Mouse (Mus musculus) limb, embryonic 14.5 days (tissue): Measurements from ENCODE around the gene Cdk18. TPM values are rescaled to one million over a fixed set of nuclear protein-coding genes. Genes with fewer than 3 reads are reported as not detected.

ENCODE experiments used
- ATAC-seq: fragments of 200-750 bp; cut with Nextera tagmentation; 2 replicates; pipeline ENCODE4 v1.8.0; 2017; ENCODE audit warnings: low read depth, moderate number of reproducible peaks, moderate TSS enrichment; ENCODE audit not compliant: low FRiP score
- DNase-seq: peaks from one replicate; pipeline ENCODE4 v3.0.0-alpha.2; 2015; ENCODE audit warnings: low spot score
- H3K27ac ChIP-seq: fragments of 300-500 bp; sonication (generic); replicated peaks from 2 replicates; pipeline ENCODE4 v1.5.1; 2014; ENCODE audit warnings: low read depth, mild to moderate bottlenecking, low read length, moderate library complexity, mixed read lengths
- H3K27me3 ChIP-seq: fragments of 300-500 bp; sonication (generic); 2 replicates; pipeline ENCODE4 v1.6.1; 2014; ENCODE audit warnings: low read length, mixed read lengths; ENCODE audit not compliant: control insufficient read depth, insufficient read depth
- H3K36me3 ChIP-seq: fragments of 300-500 bp; sonication (generic); 2 replicates; pipeline ENCODE4 v1.6.1; 2014; ENCODE audit warnings: mild to moderate bottlenecking, low read length, moderate library complexity, mixed read lengths; ENCODE audit not compliant: control insufficient read depth, insufficient read depth
- H3K4me1 ChIP-seq: fragments of 300-500 bp; sonication (generic); 2 replicates; pipeline ENCODE4 v1.6.1; 2014; ENCODE audit warnings: antibody characterized with exemption, low read length, mixed read lengths; ENCODE audit not compliant: control insufficient read depth, insufficient read depth
- H3K4me2 ChIP-seq: fragments of 300-500 bp; sonication (generic); replicated peaks from 2 replicates; pipeline ENCODE4 v1.6.1; 2014; ENCODE audit warnings: low read depth, mild to moderate bottlenecking, low read length, moderate library complexity; ENCODE audit not compliant: severe bottlenecking
- H3K4me3 ChIP-seq: fragments of 300-500 bp; sonication (generic); replicated peaks from 2 replicates; pipeline ENCODE4 v1.5.1; 2014; ENCODE audit warnings: low read length
- H3K9ac ChIP-seq: fragments of 300-500 bp; sonication (generic); 2 replicates; pipeline ENCODE4 v1.6.1; 2014; ENCODE audit warnings: mild to moderate bottlenecking, low read depth, low read length, moderate library complexity; ENCODE audit not compliant: severe bottlenecking
- H3K9me3 ChIP-seq: fragments of 300-500 bp; sonication (generic); 2 replicates; pipeline ENCODE4 v1.6.1; 2016; ENCODE audit warnings: low read length; ENCODE audit not compliant: control insufficient read depth
- POLR2A ChIP-seq: fragments of 200-500 bp; IDR thresholded peaks from 2 replicates; pipeline ENCODE4 v1.8.0; 2012; ENCODE audit warnings: inconsistent platforms, mild to moderate bottlenecking, moderate library complexity, borderline replicate concordance; ENCODE audit not compliant: insufficient read depth, insufficient read length; ENCODE audit errors: extremely low read depth
- WGBS: fragments of 180-500 bp; shearing (Covaris S2); extraction: QIAGEN DNeasy Blood & Tissue Kit; methylation state at CpG from one replicate; pipeline ENCODE4 v1.1.7; 2014; 5-methylcytosine and 5-hydroxymethylcytosine counted together
- polyA plus RNA-seq, 2 experiments: library from polyadenylated mRNA; depleted of rRNA in 1 of 2; stranded (reverse) in 1 of 2; unstranded in 1 of 2; fragments of >200 nt; fragmentation: Nextera tagmentation in 1 of 2; extraction: Ambion mirVana in 1 of 2; gene quantifications; 2 replicates each; pipeline versions ENCODE4 v1.2.1 to v1.2.3; 2012 to 2014

Gene Cdk18
- polyA plus RNA-seq (2012; rRNA removed) (8.5 and 9.2 TPM in 2 replicates), polyA plus RNA-seq (2014; fragmentation: Nextera tagmentation; extraction: Ambion mirVana) (2.5 and 3.7 TPM in 2 replicates)

DNA sequence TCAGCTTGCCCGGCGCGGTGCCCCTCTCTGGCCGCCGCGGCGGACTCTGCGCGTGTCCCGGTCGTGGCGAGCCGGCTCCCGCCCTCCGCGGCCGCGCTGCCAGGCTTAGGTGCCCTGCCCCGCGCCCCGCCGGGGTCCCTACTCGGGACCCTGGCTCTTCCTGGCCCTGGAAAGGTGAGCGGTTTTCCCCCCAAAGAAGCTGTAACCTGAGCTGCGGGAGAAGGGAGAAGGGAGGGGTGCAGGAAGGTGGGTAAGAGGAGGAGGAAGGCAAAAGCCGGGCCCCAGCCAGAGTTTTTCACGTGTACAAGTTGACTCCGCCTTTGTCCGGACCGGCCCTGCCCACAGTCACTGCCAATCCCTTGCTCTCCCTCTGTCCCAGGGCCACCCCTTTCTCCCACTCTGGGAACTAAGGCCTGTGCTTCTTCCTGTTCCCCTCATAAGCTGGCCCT lies at the start of gene Cdk18:
Gene Cdk18 (minus strand): TSS at position 269 of the 449 bp plus-strand sequence.
- H3K9me3 ChIP-seq = no peaks in the 10 kb centered on the region
- H3K4me2 ChIP-seq = peak within 1 kb of the TSS; percentile 98
- peak; percentile 62 for DNase-seq
- peak within 1 kb of the TSS; percentile 67 for H3K4me3 ChIP-seq
- peak; percentile 86 for ATAC-seq
- H3K27me3 ChIP-seq = no peaks in the 10 kb centered on the region
- peak within 1 kb of the TSS; percentile 68 for H3K9ac ChIP-seq
- no peaks in the 10 kb centered on the region for H3K36me3 ChIP-seq
- under 1% methylated on average over 28 of the region's 30 CpGs for WGBS
- no peak within 1 kb of the TSS for H3K27ac ChIP-seq
- peaks cover 6% of the 10 kb centered on the region for H3K4me1 ChIP-seq
- TF ChIP-seq POLR2A = no peak

DNA sequence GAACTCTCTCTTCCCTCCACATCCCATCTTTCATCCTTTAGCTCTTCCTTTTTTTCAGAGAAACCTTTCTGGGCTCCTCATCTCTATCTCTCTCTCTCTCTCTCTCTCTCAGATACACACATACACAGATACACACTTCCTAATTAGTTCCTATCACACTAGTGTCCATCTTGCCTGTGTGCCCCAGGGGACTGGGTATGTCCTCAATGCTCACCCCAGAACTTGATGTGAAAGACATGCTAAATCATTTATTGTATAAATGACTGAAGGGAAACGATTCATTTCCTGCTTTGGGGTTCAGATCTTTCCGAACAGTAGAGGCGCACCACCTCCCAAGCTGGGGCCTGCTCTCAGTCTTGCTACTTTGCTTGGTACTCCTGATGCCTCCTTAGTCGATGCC lies 49.7 kb upstream of the Cdk18 start:
- peaks cover 43% of the 10 kb centered on the region for H3K27me3 ChIP-seq

DNA sequence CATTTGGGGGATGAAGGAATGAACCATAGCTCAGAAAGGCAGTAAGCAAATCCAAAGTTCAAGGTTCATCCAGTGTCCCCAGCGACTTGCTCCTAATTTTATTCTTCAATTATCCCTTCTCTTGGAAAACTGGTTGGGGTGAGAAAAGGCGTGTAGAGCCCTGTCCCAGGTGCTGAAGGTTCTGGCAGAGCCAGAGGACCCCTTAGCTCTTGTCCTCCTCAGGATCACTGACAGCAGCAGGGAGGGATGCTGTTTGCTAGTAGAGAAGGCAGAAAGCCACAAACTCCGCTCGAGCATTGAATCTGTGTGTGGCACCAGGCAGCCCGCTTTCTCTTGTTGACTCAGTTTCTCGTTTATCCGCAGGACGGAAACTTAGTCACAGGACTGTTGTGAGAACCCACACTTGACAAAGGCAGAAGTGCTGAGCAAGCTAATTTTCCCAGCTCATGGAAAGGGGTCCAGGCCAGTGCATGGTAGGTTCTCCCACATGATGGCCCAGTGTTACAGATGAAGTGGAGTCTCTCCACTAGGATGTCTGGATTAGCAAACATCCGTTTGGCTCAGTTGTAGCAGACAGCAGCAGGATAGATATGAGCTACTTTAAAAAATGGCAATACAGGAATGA lies 49.1 kb upstream of the Cdk18 start:
- TF ChIP-seq POLR2A = no peak
- Histone ChIP-seq H3K9ac (no peak overlapping the region), H3K9me3 (no peaks in the 10 kb centered on the region), H3K4me3 (no peak overlapping the region), H3K27me3 (peaks cover 43% of the 10 kb centered on the region), H3K36me3 (no peaks in the 10 kb centered on the region), H3K4me2 (no peak overlapping the region), H3K27ac (no peak overlapping the region), H3K4me1 (peaks cover 12% of the 10 kb centered on the region)
- ATAC-seq = no peak
- 29% methylated on average over 9 of the region's 9 CpGs for WGBS
- DNase-seq = peak; percentile 49

More for the DNA sequence above, 49.7 kb upstream of the Cdk18 start:
- DNase-seq (no peak), ATAC-seq (no peak)
- 47% methylated on average over 4 of the region's 4 CpGs for WGBS
- no peak overlapping the region for H3K27ac ChIP-seq
- no peaks in the 10 kb centered on the region for H3K9me3 ChIP-seq
- H3K4me2 ChIP-seq = no peak overlapping the region
- no peak for TF ChIP-seq POLR2A
- H3K9ac ChIP-seq = no peak overlapping the region
- peaks cover 12% of the 10 kb centered on the region for H3K4me1 ChIP-seq
- no peaks in the 10 kb centered on the region for H3K36me3 ChIP-seq
- H3K4me3 ChIP-seq = no peak overlapping the region

DNA sequence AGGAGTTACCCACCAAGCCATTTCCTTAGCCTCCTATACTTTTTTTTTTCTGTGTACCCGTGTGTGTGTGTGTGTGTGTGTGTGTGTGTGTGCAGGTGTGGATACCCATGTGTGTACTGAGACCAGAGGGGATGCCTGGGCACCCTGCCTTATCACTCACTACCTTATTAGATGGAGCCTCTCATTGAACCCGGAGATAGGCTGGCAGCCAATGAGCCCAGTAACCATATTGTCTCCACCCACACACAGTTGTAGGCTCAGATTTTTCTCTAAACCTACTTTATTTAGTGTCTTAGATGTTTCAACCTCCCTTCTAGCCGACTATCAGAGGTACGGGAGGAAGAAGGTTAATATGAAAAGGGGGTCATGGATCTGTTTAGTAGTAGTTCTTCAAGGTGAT lies 46.8 kb upstream of the Cdk18 start:
- ATAC-seq (no peak), DNase-seq (no peak)
- Histone ChIP-seq H3K4me3 (no peak overlapping the region), H3K9me3 (no peaks in the 10 kb centered on the region), H3K27me3 (peaks cover 27% of the 10 kb centered on the region), H3K36me3 (no peaks in the 10 kb centered on the region), H3K4me2 (no peak overlapping the region), H3K27ac (no peak overlapping the region), H3K4me1 (peaks cover 6% of the 10 kb centered on the region; the same call in 1 of the 2 replicates), H3K9ac (no peak overlapping the region)
- 80% methylated on average over 4 of the region's 4 CpGs for WGBS
- TF ChIP-seq POLR2A = no peak

DNA sequence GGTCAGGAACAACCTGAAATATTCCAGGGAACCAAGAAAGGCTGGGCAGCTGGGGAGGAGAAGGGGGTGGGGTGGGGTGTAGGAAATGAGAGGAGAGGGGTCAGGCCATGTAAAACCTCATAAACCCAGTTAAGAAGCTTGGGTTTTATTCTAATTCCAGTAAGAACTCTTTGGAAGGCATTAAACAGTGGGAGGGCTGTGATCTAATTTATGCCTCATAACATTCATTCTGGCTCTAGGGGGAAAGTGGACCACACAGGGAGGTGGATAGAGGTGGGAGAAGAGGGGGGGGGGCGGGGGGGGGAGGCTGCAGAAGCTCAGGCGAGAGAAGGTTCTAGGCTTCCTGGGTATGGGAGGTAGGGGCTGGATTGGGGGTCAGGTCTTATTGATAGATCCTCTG lies 32.1 kb upstream of the Cdk18 start:
- H3K4me3 ChIP-seq = no peak overlapping the region
- H3K27me3 ChIP-seq = no peaks in the 10 kb centered on the region
- ATAC-seq (no peak), DNase-seq (no peak)
- no peak overlapping the region for H3K4me2 ChIP-seq
- no peak overlapping the region for H3K27ac ChIP-seq
- H3K4me1 ChIP-seq = 0 out of 2 replicates have a peak, but pooled peaks cover 2% of the 10 kb centered on the region
- 0% methylated on average over 1 of the region's 2 CpGs for WGBS
- H3K9ac ChIP-seq = no peak overlapping the region
- H3K36me3 ChIP-seq = no peaks in the 10 kb centered on the region
- TF ChIP-seq POLR2A = no peak
- no peaks in the 10 kb centered on the region for H3K9me3 ChIP-seq
